Mouse (Mus musculus) brown adipose tissue, adult 24 weeks (tissue): Measurements from ENCODE around the gene Zfp382. TPM values are rescaled to one million over a fixed set of nuclear protein-coding genes. Genes with fewer than 3 reads are reported as not detected.

Source experiments
- H3K27ac ChIP-seq: fragments of 200-500 bp; replicated peaks from 2 replicates; pipeline ENCODE4 v1.5.1; 2012; ENCODE audit warnings: low read depth, mild to moderate bottlenecking, low read length
- H3K4me1 ChIP-seq: fragments of 200-500 bp; 2 replicates; pipeline ENCODE4 v1.6.1; 2012; ENCODE audit warnings: low read length, mixed read lengths; ENCODE audit not compliant: control insufficient read depth, insufficient read depth, insufficient read length
- H3K4me3 ChIP-seq: fragments of 200-500 bp; 2 replicates; pipeline ENCODE4 v1.5.1; 2012; ENCODE audit warnings: low read depth, mild to moderate bottlenecking, low read length, moderate library complexity; ENCODE audit not compliant: insufficient read depth
- polyA plus RNA-seq: library from polyadenylated mRNA; stranded (reverse); fragments of >200 nt; gene quantifications from 2 replicates; pipeline ENCODE4 v1.2.4, GENCODE M21; 2012; ENCODE audit not compliant: missing spikeins, insufficient read depth, insufficient read length

Gene Zfp382
- 1.1 TPM in 1 of 2 replicates, not detected in the other for polyA plus RNA-seq

DNA sequence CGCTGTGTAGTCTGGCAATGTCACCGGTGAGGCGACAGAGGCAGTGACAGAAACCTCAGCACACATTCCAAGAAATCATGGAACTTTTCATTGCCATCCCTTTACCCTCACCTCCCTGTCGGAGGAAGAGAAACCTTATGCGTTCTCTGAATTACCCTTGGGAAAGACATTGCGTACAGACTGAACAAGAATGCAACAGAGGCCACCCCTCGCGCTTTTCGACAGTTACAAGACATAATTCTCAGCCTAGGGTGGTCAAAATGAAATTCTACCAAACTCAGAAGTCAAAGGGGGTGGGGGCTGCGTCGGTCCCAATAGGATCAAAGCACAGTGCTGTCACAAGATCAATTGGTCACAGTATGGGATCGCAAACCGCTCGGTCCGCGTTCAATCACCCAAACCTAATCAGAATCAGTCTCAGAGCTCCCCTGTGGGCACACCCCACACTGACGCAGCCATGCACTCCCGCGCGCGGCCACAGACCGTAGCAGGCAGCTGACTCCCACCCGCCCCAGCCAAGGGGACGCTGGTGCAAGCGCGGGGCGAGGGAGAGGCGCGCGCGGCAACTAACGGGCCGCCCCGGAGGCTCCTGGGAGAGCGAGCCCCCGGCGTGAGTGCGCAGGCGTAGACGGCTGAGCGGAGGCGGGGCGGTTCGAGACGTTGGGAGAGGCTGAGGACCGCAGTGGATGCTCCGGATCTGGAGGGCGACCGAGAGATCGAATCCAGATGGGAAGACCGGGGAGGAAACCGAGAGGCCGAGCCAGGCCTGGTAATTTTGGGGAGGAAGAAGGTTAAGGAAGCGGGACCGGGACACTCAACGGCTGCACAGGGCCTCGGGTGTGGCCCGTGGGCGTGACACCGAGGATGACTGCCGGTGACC, at the start of gene Zfp382:
Zfp382 (plus strand) TSS at position 635 of the 880 bp plus-strand sequence.
- H3K4me1 ChIP-seq, result no peaks in the 10 kb centered on the region
- H3K4me3 ChIP-seq, result peak within 1 kb of the TSS; percentile 70
- H3K27ac ChIP-seq, result 0 out of 2 replicates have a peak within 1 kb of the TSS, but pooled peaks have one; percentile 3

DNA sequence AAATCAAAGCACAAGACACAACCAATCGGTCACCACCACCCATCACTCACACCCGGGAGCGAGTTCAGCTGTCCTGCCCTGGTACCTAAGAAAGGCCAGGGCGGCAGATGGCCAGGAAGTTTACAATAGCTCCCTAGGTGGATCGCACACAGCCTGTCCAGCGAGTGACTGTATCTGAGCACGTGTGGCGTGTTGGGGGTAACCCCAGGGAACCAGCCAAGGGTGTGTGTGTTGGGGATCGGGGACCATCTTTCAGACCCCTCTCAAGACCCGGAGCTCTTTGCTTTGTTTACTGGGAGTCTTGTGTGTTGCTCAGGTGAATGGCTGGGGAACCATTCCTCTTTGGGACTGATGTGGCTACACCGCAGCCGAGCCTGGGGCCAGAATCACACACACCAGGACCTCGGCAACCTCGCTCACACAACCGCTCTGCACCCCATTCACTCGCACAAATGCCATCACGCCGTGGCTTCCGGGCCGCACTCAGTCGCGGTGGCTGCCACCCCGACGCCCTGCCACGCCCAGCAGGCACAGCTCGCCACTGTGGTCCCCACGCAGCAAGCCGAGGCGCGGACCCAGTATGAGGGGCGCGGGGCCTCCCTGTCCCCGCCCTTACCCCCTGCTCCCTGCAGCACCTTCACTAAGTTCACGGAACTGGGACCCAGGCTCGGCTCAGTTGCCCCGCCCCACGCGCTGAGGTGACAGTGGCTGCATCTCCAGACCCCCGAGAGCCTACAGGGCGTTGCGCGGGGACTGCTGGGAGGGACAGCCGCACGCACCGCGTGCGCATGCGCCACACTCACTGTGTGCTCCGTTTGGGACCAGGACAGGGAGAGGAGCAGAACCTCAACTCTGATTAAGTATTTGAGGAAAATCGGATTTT, 49.4 kb upstream of the Zfp382 start, which contains the start of gene Zfp82:
Zfp82 (minus strand) TSS at position 755 of the 883 bp plus-strand sequence.
- peaks cover 3% of the 10 kb centered on the region; the same call in 1 of the 2 replicates for H3K4me1 ChIP-seq
- H3K4me3 ChIP-seq, result peak within 1 kb of the TSS; percentile 96
- H3K27ac ChIP-seq, result no peak within 1 kb of the TSS

DNA sequence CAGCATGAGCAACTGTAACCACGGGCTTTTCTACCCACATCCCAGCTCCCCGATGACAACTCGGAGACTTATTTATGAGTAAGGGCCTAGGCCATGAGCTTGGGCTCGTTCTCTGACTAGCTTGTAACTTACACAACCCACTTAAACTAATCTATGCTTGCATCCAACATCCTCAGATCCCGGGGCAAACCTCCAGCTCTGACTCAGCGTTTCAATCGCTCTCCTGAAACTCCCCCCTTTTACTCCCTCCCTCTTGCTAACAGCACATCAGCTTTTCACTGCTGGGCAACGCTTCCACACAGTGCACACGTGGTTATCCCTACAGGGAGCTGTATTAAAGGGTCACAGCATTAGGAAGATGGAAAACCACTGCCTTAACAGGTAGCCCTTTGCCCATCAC, 35.2 kb upstream of the Zfp382 start:
- Histone ChIP-seq H3K4me3 (no peak overlapping the region), H3K27ac (no peak overlapping the region), H3K4me1 (peaks cover 3% of the 10 kb centered on the region; the same call in 1 of the 2 replicates)

DNA sequence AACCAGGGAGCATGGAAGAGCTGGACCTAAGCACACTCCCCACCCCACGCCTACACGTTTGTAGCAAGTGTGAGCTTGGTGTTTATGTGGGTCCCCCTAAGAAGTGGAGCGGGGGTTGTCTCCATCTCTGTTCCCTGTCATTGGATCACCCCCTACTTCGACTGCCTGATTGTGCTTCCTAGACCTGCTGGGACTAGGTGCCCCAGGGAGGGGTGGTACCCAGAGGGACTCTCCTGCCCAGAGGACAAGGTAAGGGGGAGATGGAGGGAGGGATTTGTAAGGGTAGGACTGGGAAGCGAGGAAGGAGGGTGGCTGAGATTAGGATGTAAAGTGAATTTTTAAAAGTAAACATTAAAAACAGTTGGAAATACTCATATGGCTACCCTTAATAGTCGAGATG, 32.3 kb upstream of the Zfp382 start:
- H3K4me3 ChIP-seq, result peak overlapping the region; percentile 36
- H3K27ac ChIP-seq, result no peak overlapping the region
- peaks cover 3% of the 10 kb centered on the region; the same call in 1 of the 2 replicates for H3K4me1 ChIP-seq

DNA sequence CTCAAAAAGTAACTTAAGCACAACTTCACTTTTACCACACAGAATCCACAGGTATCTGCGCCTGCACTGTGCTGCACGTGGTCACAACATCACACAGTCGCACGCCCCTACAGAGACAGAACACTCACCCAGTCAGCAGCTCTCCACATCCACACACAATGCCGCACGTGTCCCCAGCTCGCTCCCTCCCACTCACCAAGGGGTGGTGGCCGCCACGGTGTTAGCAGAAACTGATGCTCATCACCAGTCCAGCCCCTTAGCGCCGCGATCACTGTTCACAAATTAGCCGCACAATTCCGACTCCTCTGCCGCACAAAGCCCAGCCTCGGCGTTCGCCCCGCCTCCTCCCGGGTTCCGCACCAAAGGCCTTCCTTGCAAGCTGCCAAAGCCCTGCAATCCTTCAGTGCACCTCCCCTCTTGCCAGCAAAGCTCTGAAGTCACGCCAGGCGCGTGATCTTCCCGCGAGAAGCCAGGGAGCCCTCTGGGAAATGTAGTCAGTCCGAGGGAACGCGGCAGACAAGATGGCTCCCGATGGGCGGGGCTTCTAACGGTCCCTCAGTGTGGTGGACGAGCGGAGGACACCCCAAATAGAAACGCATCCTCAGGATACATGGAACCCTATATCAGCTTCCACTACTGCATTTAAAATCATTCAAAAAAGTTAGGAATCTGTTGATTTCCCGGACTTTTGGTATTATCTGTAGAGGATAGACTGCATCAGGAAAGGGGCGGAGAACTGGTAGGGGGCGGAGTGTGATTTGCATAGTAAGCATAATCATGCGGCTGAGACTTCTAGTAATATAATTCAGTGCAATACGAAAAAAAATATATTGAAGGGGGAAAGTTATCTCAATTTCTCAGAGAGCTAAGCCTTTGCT, 31.4 kb upstream of the Zfp382 start, which contains the start of the genes Gm26920 and Zfp566:
Gm26920 (minus strand) TSS at position 319 of the 878 bp plus-strand sequence.
Zfp566 (minus strand) TSS at position 436 of the 878 bp plus-strand sequence.
- Histone ChIP-seq H3K4me3 (peak within 1 kb of the TSS; percentile 86), H3K4me1 (peaks cover 3% of the 10 kb centered on the region; the same call in 1 of the 2 replicates), H3K27ac (0 out of 2 replicates have a peak within 1 kb of the TSS, but pooled peaks have one; percentile 26)

DNA sequence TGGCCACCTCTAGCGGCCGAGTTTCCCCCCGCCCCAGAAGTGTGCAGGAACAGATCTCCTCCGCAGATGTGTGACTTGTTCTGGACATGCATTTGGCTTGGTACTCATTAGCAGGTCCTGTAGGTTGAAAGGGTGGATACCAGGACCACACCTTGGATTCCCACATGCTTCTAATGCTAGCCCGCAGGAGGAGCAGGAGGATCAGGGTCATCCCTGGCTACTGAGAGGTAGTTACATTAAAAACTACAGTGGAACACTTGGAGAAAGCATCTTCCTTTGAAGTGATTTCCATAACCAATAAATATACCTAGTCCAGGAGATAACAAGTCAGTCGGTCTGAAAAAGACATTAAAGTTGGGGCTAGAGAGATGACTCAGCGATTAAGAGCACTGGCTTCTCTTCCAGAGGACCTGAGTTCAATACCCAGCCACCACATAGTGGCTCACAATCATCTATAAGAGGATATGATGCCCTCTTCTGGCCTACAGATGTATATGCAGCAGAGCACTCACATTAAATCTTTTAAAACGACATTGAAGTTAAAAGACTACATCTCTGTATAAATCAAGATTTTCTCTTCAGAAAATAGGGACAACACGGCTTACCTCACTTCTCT, 30.7 kb upstream of the Zfp382 start:
- Histone ChIP-seq H3K4me1 (peaks cover 3% of the 10 kb centered on the region; the same call in 1 of the 2 replicates), H3K27ac (0 out of 2 replicates have a peak overlapping the region, but pooled peaks have one; percentile 6), H3K4me3 (peak overlapping the region; percentile 64)

DNA sequence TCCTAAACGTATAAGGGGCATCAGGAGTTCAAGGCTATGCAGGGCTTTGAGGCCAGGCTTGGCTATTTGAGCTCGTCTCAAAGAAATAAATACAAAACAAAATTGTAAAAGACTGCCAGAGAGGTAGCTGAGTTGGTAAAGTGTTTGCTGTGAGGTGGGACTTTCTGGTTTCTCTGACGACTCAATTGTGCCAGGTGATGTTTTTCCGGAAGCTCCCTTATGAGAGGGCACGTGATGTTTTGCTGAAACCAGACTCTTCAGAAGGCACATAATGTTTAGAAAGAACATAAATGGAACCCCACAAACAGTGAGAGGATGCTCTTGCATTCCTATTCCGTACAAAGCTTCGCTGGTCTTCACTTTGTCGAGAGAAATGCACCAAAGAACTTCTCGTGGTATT, 29.1 kb upstream of the Zfp382 start:
- H3K27ac ChIP-seq, result no peak overlapping the region
- H3K4me1 ChIP-seq, result peaks cover 5% of the 10 kb centered on the region; the same call in 1 of the 2 replicates
- H3K4me3 ChIP-seq, result no peak overlapping the region

DNA sequence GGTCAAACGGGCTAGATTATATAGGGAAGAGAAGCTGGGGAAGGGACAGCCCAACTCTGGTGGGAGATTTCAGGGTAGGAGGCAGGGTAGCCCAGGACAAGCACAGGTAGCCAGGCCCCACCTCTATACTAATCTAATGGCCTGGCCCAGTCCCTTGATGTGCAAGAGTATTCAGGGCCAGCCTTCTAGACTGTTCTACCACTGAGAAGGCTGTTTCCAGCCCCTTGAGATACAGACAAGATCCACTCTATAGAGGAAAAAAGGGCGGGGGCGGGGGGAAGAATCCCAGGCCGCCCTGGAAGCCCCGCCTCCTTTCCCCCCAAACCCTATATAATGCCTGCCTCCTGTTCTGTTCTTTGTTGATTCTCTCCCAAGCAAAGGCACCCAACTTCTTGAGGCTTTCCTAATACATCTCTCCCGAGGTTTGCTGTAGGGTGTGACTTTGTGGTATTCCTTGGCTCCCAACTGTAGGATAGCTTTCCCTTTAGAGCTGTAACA, 27.8 kb upstream of the Zfp382 start:
- peaks cover 5% of the 10 kb centered on the region; the same call in 1 of the 2 replicates for H3K4me1 ChIP-seq
- peak overlapping the region; percentile 28 for H3K4me3 ChIP-seq
- no peak overlapping the region for H3K27ac ChIP-seq

DNA sequence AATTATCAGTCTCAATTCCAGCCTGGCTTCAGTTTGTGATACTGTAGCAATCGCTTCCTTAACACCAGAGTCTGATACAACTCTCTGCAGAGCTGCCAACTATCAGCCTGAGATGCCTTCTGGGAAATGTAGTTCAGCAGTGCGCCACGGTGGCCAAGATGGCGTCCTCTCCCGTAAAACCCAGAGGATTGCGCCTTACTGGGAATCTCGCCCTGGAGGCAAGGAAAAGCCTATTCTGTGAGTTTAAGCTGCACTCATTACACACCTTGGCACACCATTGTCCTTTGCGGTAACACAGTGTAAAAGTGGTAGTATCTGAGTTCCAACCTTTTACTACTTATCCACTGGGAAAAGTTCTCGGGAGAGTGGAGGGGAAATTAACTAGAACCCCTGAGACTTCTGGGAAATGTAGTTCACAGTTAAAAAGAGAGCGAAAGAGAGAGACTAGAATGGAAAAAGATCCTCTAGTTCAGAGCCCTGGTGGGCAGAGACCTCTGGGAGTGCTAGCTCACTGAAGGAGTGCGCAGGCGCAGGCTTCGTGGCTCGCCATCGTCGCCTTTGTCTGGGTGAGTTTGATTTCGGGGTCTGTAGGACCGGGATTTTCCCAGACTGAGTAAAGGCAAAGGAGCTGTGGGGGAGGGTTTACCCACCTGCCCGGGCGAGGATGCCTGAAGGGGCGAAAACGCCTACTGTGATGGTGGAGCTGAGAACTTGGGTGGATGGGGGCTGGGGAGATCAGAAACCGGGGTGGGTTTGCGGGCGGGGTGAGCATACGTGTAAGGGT, 26.9 kb upstream of the Zfp382 start, which contains the start of gene Zfp260:
Zfp260 (plus strand) TSS at position 132 of the 784 bp plus-strand sequence.
- Histone ChIP-seq H3K27ac (peak within 1 kb of the TSS; percentile 98), H3K4me1 (peaks cover 2% of the 10 kb centered on the region; the same call in 1 of the 2 replicates), H3K4me3 (peak within 1 kb of the TSS; percentile 71)

DNA sequence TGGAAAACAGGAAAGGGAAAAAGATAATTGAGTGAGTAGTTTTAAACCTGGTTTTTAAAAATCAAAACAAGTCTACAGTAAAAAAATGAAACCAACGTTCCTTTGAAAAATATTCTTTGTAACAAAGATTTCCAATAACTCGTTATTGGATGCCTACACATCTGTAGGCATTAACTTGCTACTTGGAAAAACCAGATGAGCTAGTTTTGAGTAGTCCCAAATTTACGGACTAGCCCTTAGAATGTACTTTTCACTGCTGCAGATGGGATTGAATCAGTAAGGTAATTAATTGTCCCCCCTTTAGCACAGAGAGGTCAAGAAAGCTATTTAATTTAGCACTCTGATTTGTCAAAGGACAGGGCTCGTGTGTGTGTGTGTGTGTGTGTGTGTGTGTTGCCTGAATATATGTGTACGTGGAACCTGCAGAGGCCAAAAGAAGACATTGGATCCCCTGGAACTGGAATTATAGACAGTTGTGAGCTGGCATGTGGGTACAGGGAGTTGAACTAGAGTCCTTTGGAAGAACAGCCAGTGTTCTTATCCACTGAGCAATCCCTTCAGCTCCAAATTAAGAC, 26.1 kb upstream of the Zfp382 start:
- H3K4me3 ChIP-seq, result peak overlapping the region; percentile 71
- H3K27ac ChIP-seq, result 0 out of 2 replicates have a peak overlapping the region, but pooled peaks have one; percentile 12
- H3K4me1 ChIP-seq, result peaks cover 2% of the 10 kb centered on the region; the same call in 1 of the 2 replicates

DNA sequence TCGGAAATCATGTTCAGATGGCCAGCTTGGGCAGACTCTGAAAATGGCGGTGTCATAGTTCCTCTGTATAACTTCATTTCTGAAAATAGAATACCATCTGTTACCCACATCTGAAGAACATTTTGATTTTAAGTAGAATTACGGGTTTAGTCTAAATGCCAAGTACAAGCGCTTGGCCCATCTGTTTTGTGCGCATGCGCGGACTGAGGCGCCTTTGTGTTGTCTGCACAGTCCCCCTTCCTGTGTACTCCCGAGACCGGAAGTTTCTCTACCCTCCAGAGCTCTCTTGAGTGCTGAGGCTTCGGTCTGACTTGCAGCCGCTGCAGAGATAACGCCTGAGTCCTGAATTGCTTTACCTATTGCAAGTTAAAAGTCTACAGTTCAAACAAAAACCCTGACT, 22.4 kb upstream of the Zfp382 start:
- Histone ChIP-seq H3K4me1 (peaks cover 2% of the 10 kb centered on the region; the same call in 1 of the 2 replicates), H3K4me3 (no peak overlapping the region), H3K27ac (no peak overlapping the region)

DNA sequence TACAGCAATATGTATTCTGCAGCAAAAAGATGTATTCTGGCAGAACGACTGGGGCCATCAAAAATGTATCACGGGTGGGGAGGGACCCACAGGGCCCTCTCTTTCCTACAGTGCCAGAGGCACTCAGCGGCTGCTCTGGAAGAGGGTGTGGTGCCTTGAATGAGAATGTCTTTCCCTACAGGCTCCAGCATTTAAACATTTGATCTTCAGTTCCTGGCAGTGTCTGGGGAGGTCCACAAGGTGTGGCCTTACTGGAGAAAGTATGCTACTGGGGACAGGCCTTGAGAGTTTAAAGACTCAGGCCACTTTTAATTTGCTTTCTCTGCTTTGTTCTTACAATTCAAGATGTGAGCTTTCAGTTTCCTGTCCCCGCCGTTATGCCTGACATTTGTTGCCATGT, 5.7 kb upstream of the Zfp382 start:
- H3K27ac ChIP-seq, result no peak overlapping the region
- no peak overlapping the region for H3K4me3 ChIP-seq
- H3K4me1 ChIP-seq, result no peaks in the 10 kb centered on the region
